Mouse (Mus musculus) testis, adult 2 months (tissue): ENCODE data around the gene Frg2f1.

Experiments used
- CTCF ChIP-seq: fragments of 200-500 bp; IDR thresholded peaks from 2 replicates; pipeline ENCODE4 v1.5.1; 2012; ENCODE audit warnings: low read depth, mild to moderate bottlenecking, inconsistent platforms, low read length, moderate library complexity; ENCODE audit not compliant: control insufficient read depth, insufficient read depth, insufficient replicate concordance
- POLR2A ChIP-seq: fragments of 200-500 bp; IDR thresholded peaks from 2 replicates; pipeline ENCODE4 v1.6.1; 2012; ENCODE audit warnings: low read depth, mild to moderate bottlenecking, inconsistent platforms, low read length, moderate library complexity; ENCODE audit not compliant: control insufficient read depth

DNA sequence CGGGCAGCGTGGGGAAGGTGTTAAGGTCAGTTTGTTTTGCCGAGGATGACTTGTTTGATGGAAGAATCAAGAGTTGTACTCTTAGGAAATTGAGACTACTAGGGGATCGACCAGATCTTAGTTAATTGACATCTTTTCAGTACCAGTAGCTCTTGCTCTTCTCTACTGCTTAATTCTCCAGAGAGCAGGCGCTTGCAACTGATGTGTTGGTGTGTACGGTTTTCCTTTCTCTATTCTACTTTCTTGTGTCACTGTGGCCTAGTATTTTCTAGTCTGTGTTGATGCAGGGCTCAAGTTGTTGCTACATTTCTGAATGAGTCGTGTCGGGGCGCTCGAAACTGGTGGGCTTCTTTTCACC is 1.2 kb upstream of the Frg2f1 start:
- TF ChIP-seq CTCF = no peak
- TF ChIP-seq POLR2A = no peak
